Mouse (Mus musculus) kidney, postnatal 0 days (tissue): Measurements from ENCODE around the gene Pon2. TPM values are rescaled to one million over a fixed set of nuclear protein-coding genes. Genes with fewer than 3 reads are reported as not detected.
A peak's percentile ranks its signal among the peaks of the same experiment; 100 is the strongest.
"Not testable (repeated sequence)": the region's sequence is repeated elsewhere in the genome, so short reads cannot be mapped to it uniquely, and the experiment has no call there.

Source experiments
- ATAC-seq: fragments of 200-750 bp; cut with Nextera tagmentation; replicated peaks from 2 replicates; pipeline ENCODE4 v1.8.0; 2017; ENCODE audit warnings: low read depth, moderate number of reproducible peaks, moderate TSS enrichment, moderate library complexity; ENCODE audit not compliant: low FRiP score
- DNase-seq: peaks from one replicate; pipeline ENCODE4 v3.0.0-alpha.2; 2016; ENCODE audit warnings: low spot score
- H3K27ac ChIP-seq: fragments of 300-500 bp; sonication (generic); 2 replicates; pipeline ENCODE4 v1.5.1; 2014; ENCODE audit warnings: mild to moderate bottlenecking
- H3K27me3 ChIP-seq: fragments of 300-500 bp; sonication (generic); 2 replicates; pipeline ENCODE4 v1.6.1; 2014; ENCODE audit warnings: low read length, mixed read lengths; ENCODE audit not compliant: insufficient read depth
- H3K36me3 ChIP-seq: fragments of 300-500 bp; sonication (generic); 2 replicates; pipeline ENCODE4 v1.6.1; 2014; ENCODE audit warnings: low read length, mixed read lengths; ENCODE audit not compliant: insufficient read depth
- H3K4me1 ChIP-seq: fragments of 300-500 bp; sonication (generic); replicated peaks from 2 replicates; pipeline ENCODE4 v1.6.1; 2014; ENCODE audit warnings: antibody characterized with exemption, low read length, mixed read lengths; ENCODE audit not compliant: insufficient read depth
- H3K4me2 ChIP-seq: fragments of 300-500 bp; sonication (generic); 2 replicates; pipeline ENCODE4 v1.6.1; 2014; ENCODE audit warnings: mild to moderate bottlenecking, low read length, moderate library complexity, mixed read lengths
- H3K4me3 ChIP-seq: fragments of 300-500 bp; sonication (generic); replicated peaks from 2 replicates; pipeline ENCODE4 v1.5.1; 2014; ENCODE audit warnings: low read depth, low read length
- H3K9ac ChIP-seq: fragments of 300-500 bp; sonication (generic); 2 replicates; pipeline ENCODE4 v1.6.1; 2014; ENCODE audit warnings: low read depth, low read length
- H3K9me3 ChIP-seq: fragments of 300-500 bp; sonication (generic); replicated peaks from 2 replicates; pipeline ENCODE4 v1.6.1; 2016; ENCODE audit warnings: low read length, inconsistent platforms, mixed read lengths
- CTCF ChIP-seq: IDR thresholded peaks from 2 replicates; pipeline ENCODE4 v1.5.1; 2016; ENCODE audit warnings: antibody characterized with exemption, low read depth, mild to moderate bottlenecking, moderate library complexity
- WGBS: fragments of 180-500 bp; shearing (Covaris S2); extraction: QIAGEN DNeasy Blood & Tissue Kit; methylation state at CpG from one replicate; pipeline ENCODE4 v1.1.7; 2014; 5-methylcytosine and 5-hydroxymethylcytosine counted together
- polyA plus RNA-seq: library from polyadenylated mRNA; unstranded; fragments of >200 nt; fragmentation: Nextera tagmentation; extraction: Ambion mirVana; gene quantifications from 2 replicates; pipeline ENCODE4 v1.2.1, GENCODE M21; 2015

Pon2 gene
- polyA plus RNA-seq: 25.8 and 27.8 TPM in 2 replicates

GRCm38 (mm10) chr6:5298092-5298554 lies at the start of gene Pon2:
Pon2 (minus strand) TSS chr6:5298455.
- H3K4me1 ChIP-seq: no peaks in the 10 kb centered on the region
- H3K4me3 ChIP-seq: peak within 1 kb of the TSS; percentile 65
- peak within 1 kb of the TSS; percentile 78 for H3K9ac ChIP-seq
- no peaks in the 10 kb centered on the region for H3K36me3 ChIP-seq
- no peak for TF ChIP-seq CTCF
- peak within 1 kb of the TSS; percentile 85 for H3K27ac ChIP-seq
- H3K27me3 ChIP-seq: no peaks in the 10 kb centered on the region
- under 1% methylated on average over 47 of the region's 47 CpGs for WGBS
- peak; percentile 95 for ATAC-seq
- peak within 1 kb of the TSS; percentile 60 for H3K4me2 ChIP-seq
- H3K9me3 ChIP-seq: no peaks in the 10 kb centered on the region
- DNase-seq: peak; percentile 90

GRCm38 (mm10) chr6:5344255-5344654 lies 46.0 kb upstream of the Pon2 start:
- H3K36me3 ChIP-seq: no peaks in the 10 kb centered on the region
- ATAC-seq (no peak), DNase-seq (no peak)
- no peaks in the 10 kb centered on the region for H3K9me3 ChIP-seq
- no peak overlapping the region for H3K9ac ChIP-seq
- TF ChIP-seq CTCF: no peak
- H3K4me1 ChIP-seq: no peaks in the 10 kb centered on the region
- H3K4me2 ChIP-seq: no peak overlapping the region
- H3K27ac ChIP-seq: no peak overlapping the region
- no peak overlapping the region for H3K4me3 ChIP-seq
- 58% methylated on average over 6 of the region's 6 CpGs for WGBS
- no peaks in the 10 kb centered on the region for H3K27me3 ChIP-seq

GRCm38 (mm10) chr6:5339283-5339682 lies 41.0 kb upstream of the Pon2 start:
- H3K27ac ChIP-seq, H3K4me1 ChIP-seq, ATAC-seq, H3K36me3 ChIP-seq, H3K9me3 ChIP-seq, H3K4me2 ChIP-seq, H3K27me3 ChIP-seq, H3K9ac ChIP-seq, DNase-seq, H3K4me3 ChIP-seq: not testable (repeated sequence)
- WGBS: 96% methylated on average over 1 of the region's 1 CpGs

- not testable (repeated sequence) for DNase-seq, H3K27me3 ChIP-seq, H3K36me3 ChIP-seq, H3K4me1 ChIP-seq, H3K4me2 ChIP-seq, ATAC-seq, H3K9ac ChIP-seq, H3K4me3 ChIP-seq, H3K27ac ChIP-seq, H3K9me3 ChIP-seq
- WGBS: 90% methylated on average over 4 of the region's 4 CpGs
Observed at GRCm38 (mm10) chr6:5338781-5339180, 40.5 kb upstream of the Pon2 start.

GRCm38 (mm10) chr6:5336016-5336415 lies 37.8 kb upstream of the Pon2 start:
- not testable (repeated sequence) for DNase-seq, H3K4me2 ChIP-seq, ATAC-seq, H3K27me3 ChIP-seq, H3K4me3 ChIP-seq, H3K27ac ChIP-seq, H3K4me1 ChIP-seq, H3K9ac ChIP-seq, H3K9me3 ChIP-seq, H3K36me3 ChIP-seq

GRCm38 (mm10) chr6:5334021-5334420 lies 35.8 kb upstream of the Pon2 start:
- Histone ChIP-seq H3K27me3 (no peaks in the 10 kb centered on the region), H3K4me3 (no peak overlapping the region), H3K36me3 (no peaks in the 10 kb centered on the region), H3K9me3 (no peaks in the 10 kb centered on the region), H3K4me2 (no peak overlapping the region), H3K9ac (no peak overlapping the region), H3K27ac (no peak overlapping the region), H3K4me1 (no peaks in the 10 kb centered on the region)
- ATAC-seq (no peak), DNase-seq (no peak)
- WGBS: 71% methylated on average over 5 of the region's 5 CpGs
- TF ChIP-seq CTCF: no peak

- Histone ChIP-seq H3K9me3 (no peaks in the 10 kb centered on the region), H3K9ac (no peak overlapping the region), H3K4me1 (no peaks in the 10 kb centered on the region), H3K27me3 (no peaks in the 10 kb centered on the region), H3K36me3 (no peaks in the 10 kb centered on the region), H3K27ac (no peak overlapping the region), H3K4me2 (no peak overlapping the region), H3K4me3 (no peak overlapping the region)
- TF ChIP-seq CTCF: no peak
- 78% methylated on average over 3 of the region's 3 CpGs for WGBS
- ATAC-seq (no peak), DNase-seq (no peak)
Observed at GRCm38 (mm10) chr6:5332560-5333150, 34.4 kb upstream of the Pon2 start.
